Mouse (Mus musculus): Measurements from ENCODE around the gene Palm2. TPM values are rescaled to one million over a fixed set of nuclear protein-coding genes. Genes with fewer than 3 reads are reported as not detected.

Gene Palm2
- polyA plus RNA-seq, 1 experiment from 2014 or later = 2.7 TPM

DNA sequence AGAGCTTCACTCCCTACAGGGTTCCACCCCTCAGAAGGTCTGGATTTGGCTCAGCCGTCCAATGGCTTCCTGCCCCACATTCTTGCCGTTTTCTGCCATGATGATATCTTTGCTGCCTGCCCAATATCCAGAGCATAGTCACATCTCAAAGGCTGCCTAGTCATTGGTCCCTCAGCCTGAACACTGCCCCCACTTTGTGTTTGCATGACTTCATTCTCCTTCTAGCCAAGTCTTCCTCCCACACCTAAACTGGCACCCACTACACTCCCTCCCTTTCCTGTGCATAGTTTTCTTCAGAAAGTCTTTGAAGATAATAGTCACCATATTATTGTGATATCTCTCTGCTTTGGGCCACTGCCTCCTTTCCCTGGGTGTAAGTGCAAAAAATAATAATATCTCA is 123.1 kb downstream of the Palm2 start:
- Histone ChIP-seq H3K9me3 (ENCODE audit: control insufficient read depth, low read length) (no peaks in the 10 kb centered on the region), H3K9ac (ENCODE audit: low read depth, low read length) (no peak overlapping the region), H3K27ac (ENCODE audit: low read length) (no peak overlapping the region), H3K4me1 (ENCODE audit: control insufficient read depth, insufficient read depth, low read length) (no peaks in the 10 kb centered on the region), H3K4me2 (ENCODE audit: low read depth, low read length) (no peak overlapping the region), H3K27me3 (replicated peaks; ENCODE audit: control insufficient read depth, insufficient read depth, low read length) (no peaks in the 10 kb centered on the region), H3K36me3 (ENCODE audit: control insufficient read depth, insufficient read depth, low read length) (no peaks in the 10 kb centered on the region), H3K4me3 (ENCODE audit: low read length) (no peak overlapping the region)
- WGBS = 69% methylated on average over 2 of the region's 2 CpGs
- ATAC-seq = no peak

DNA sequence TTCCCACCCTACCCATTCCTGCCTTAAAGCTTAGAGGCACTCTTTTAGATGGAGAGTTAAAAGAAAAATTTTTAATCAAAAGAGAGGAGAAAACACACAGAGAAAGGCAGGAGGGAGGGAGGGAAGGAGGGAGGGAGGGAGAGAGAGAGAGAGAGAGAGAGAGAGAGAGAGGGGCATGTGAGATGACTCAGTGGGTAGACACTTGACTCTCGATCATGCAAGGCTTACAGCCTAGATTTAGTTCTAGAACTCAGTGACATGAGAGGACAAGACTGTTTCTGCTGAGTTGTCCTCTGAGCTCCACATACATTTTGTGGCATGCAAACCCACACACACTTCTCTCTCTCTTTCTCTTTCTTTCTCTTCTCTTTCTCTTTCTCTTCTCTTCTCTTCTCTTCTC is 125.4 kb downstream of the Palm2 start:
- WGBS = 70% methylated on average over 1 of the region's 1 CpGs
- H3K36me3 ChIP-seq (ENCODE audit: control insufficient read depth, insufficient read depth, low read length) = no peaks in the 10 kb centered on the region
- H3K9ac ChIP-seq (ENCODE audit: low read depth, low read length) = no peak overlapping the region
- no peak for ATAC-seq
- H3K9me3 ChIP-seq (ENCODE audit: control insufficient read depth, low read length) = no peaks in the 10 kb centered on the region
- no peak overlapping the region for H3K4me2 ChIP-seq (ENCODE audit: low read depth, low read length)
- no peaks in the 10 kb centered on the region for H3K27me3 ChIP-seq (replicated peaks; ENCODE audit: control insufficient read depth, insufficient read depth, low read length)
- H3K4me3 ChIP-seq (ENCODE audit: low read length) = no peak overlapping the region
- no peaks in the 10 kb centered on the region for H3K4me1 ChIP-seq (ENCODE audit: control insufficient read depth, insufficient read depth, low read length)
- no peak overlapping the region for H3K27ac ChIP-seq (ENCODE audit: low read length)

DNA sequence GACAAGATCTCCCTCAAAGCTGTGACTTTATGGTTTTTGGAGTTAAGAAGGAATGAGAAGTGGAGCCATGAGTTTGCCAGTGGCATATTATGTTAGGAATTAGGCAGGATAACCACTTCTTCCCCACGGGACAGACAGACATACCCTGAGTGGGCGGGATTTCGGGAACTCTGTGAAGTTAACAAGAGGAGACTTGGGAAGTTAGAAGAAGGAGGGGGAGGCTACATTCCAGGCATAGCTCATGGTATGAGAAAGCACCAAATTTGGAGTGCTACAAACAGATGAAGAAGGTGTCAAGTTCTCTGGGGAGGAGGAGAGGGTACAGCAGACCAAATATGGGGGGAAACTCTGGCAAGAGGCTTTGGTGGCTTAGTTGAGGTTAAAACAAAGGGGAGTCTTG is 126.0 kb downstream of the Palm2 start:
- H3K9ac ChIP-seq (ENCODE audit: low read depth, low read length) = no peak overlapping the region
- WGBS = 46% methylated on average over 3 of the region's 3 CpGs
- H3K4me2 ChIP-seq (ENCODE audit: low read depth, low read length) = no peak overlapping the region
- H3K27ac ChIP-seq (ENCODE audit: low read length) = no peak overlapping the region
- no peaks in the 10 kb centered on the region for H3K27me3 ChIP-seq (replicated peaks; ENCODE audit: control insufficient read depth, insufficient read depth, low read length)
- no peaks in the 10 kb centered on the region for H3K36me3 ChIP-seq (ENCODE audit: control insufficient read depth, insufficient read depth, low read length)
- no peak overlapping the region for H3K4me3 ChIP-seq (ENCODE audit: low read length)
- ATAC-seq = peak; percentile 79
- no peaks in the 10 kb centered on the region for H3K4me1 ChIP-seq (ENCODE audit: control insufficient read depth, insufficient read depth, low read length)
- no peaks in the 10 kb centered on the region for H3K9me3 ChIP-seq (ENCODE audit: control insufficient read depth, low read length)

DNA sequence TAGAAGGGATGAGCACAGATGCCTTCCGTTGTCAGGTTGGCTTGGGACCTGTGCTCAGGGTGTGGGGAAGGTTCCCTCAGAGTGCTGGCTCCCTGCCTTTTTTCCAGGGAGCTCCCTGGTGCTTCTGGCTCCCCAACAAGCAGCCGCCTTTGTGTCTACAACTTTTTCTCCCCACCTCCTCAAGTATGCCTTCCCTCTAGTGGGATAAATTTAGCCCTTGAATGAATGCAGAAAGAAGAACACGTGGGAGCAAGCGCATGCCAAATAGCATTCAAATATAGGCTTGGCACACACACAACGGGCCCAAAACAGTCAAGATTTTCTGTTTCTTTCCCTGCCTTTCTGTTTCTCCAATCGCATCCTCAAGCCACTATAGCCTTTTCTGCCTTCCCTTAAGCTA is 127.0 kb downstream of the Palm2 start:
- H3K36me3 ChIP-seq (ENCODE audit: control insufficient read depth, insufficient read depth, low read length) = no peaks in the 10 kb centered on the region
- peak overlapping the region; percentile 80 for H3K27ac ChIP-seq (ENCODE audit: low read length)
- H3K4me1 ChIP-seq (ENCODE audit: control insufficient read depth, insufficient read depth, low read length) = no peaks in the 10 kb centered on the region
- H3K27me3 ChIP-seq (replicated peaks; ENCODE audit: control insufficient read depth, insufficient read depth, low read length) = no peaks in the 10 kb centered on the region; the same call in 1 of the 2 replicates
- no peak overlapping the region for H3K4me3 ChIP-seq (ENCODE audit: low read length)
- ATAC-seq = peak; percentile 18; the same call in 1 of the 2 replicates
- 55% methylated on average over 6 of the region's 6 CpGs for WGBS
- peak overlapping the region; percentile 28; the same call in 1 of the 2 replicates for H3K9ac ChIP-seq (ENCODE audit: low read depth, low read length)
- no peaks in the 10 kb centered on the region for H3K9me3 ChIP-seq (ENCODE audit: control insufficient read depth, low read length)
- H3K4me2 ChIP-seq (ENCODE audit: low read depth, low read length) = no peak overlapping the region

DNA sequence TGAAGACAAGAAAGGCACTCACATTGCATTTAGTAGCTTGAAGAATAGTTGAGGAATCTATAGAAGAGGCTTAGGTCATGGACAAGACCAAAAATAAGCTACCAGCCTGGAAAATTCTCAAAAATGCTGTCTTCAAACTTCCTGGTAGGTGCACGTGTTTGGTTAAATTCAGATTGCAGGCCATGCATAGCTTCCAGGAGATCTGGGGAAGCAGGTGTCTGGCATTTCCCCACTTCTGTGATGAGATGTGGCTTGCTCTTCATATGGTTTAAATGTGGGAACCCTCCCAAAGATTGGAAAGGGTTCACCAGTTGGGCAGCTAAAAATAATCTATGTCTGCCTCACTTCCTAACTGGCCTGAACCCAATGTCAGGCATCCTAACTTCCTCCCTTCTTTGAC is 131.2 kb downstream of the Palm2 start:
- Histone ChIP-seq H3K4me1 (ENCODE audit: control insufficient read depth, insufficient read depth, low read length) (0 out of 2 replicates have a peak, but pooled peaks cover 3% of the 10 kb centered on the region), H3K4me2 (ENCODE audit: low read depth, low read length) (no peak overlapping the region), H3K4me3 (ENCODE audit: low read length) (no peak overlapping the region), H3K9me3 (ENCODE audit: control insufficient read depth, low read length) (no peaks in the 10 kb centered on the region), H3K36me3 (ENCODE audit: control insufficient read depth, insufficient read depth, low read length) (no peaks in the 10 kb centered on the region), H3K9ac (ENCODE audit: low read depth, low read length) (no peak overlapping the region), H3K27me3 (replicated peaks; ENCODE audit: control insufficient read depth, insufficient read depth, low read length) (peaks cover 6% of the 10 kb centered on the region; the same call in 1 of the 2 replicates), H3K27ac (ENCODE audit: low read length) (no peak overlapping the region)
- no peak for ATAC-seq
- 88% methylated on average over 1 of the region's 1 CpGs for WGBS

DNA sequence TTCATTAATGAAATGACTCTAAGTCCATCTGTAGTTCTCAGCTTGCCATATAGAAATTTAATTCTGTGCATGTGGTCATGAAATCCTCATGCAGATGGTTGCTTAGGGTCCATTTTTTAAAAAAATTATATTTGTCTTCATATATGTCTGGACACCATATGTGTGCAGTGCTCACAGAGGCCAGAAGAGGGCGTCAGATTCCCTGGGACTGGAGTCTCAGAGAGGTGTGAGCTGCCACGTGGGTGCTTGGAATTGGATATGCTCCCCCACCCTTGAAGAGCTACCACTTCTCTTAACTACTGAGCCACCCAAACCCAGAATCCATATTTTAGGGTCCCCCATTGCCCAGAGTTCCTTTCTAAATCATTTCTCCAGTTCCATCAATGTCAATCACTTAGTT is 131.8 kb downstream of the Palm2 start:
- H3K9me3 ChIP-seq (ENCODE audit: control insufficient read depth, low read length) = no peaks in the 10 kb centered on the region
- H3K9ac ChIP-seq (ENCODE audit: low read depth, low read length) = no peak overlapping the region
- no peaks in the 10 kb centered on the region for H3K36me3 ChIP-seq (ENCODE audit: control insufficient read depth, insufficient read depth, low read length)
- H3K4me2 ChIP-seq (ENCODE audit: low read depth, low read length) = no peak overlapping the region
- H3K4me3 ChIP-seq (ENCODE audit: low read length) = no peak overlapping the region
- 0 out of 2 replicates have a peak, but pooled peaks cover 3% of the 10 kb centered on the region for H3K4me1 ChIP-seq (ENCODE audit: control insufficient read depth, insufficient read depth, low read length)
- no peak for ATAC-seq
- peaks cover 6% of the 10 kb centered on the region; the same call in 1 of the 2 replicates for H3K27me3 ChIP-seq (replicated peaks; ENCODE audit: control insufficient read depth, insufficient read depth, low read length)
- no peak overlapping the region for H3K27ac ChIP-seq (ENCODE audit: low read length)
- WGBS = 68% methylated on average over 2 of the region's 2 CpGs

DNA sequence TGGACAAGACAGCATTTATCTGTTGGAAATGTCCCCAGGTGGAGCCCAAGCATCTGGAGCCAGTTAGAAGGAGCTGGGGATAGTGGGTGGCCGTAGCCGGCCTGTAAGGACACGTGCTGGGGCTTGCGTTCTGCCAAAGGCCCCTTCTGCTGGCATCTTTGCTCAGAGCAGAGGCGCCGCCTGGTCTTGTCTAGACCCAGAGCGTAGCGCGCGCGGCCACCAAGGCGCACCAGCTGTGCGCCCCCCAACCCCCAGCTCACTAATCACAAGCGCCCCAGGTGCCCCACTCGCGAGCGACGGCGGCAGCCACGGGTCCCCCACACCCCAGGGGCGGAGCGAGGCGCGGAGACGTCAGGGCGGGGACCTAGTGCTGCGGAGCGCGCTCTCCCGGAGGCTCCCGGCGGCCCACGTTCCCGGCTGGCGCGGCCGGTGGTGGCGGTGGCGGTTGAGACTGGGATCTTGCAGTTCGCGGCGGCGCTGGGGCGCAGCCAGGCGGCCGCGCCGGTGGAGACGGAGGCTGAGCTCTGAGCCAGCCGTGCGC is 133.7 kb downstream of the Palm2 start, which contains the start of gene Pakap:
Pakap (plus strand) TSS at position 514 of the 541 bp plus-strand sequence.
- Histone ChIP-seq H3K36me3 (ENCODE audit: control insufficient read depth, insufficient read depth, low read length) (no peaks in the 10 kb centered on the region), H3K27ac (ENCODE audit: low read length) (peak within 1 kb of the TSS; percentile 73), H3K4me2 (ENCODE audit: low read depth, low read length) (peak within 1 kb of the TSS; percentile 87), H3K4me1 (ENCODE audit: control insufficient read depth, insufficient read depth, low read length) (0 out of 2 replicates have a peak, but pooled peaks cover 3% of the 10 kb centered on the region), H3K27me3 (replicated peaks; ENCODE audit: control insufficient read depth, insufficient read depth, low read length) (peaks cover 6% of the 10 kb centered on the region; the same call in 1 of the 2 replicates), H3K9me3 (ENCODE audit: control insufficient read depth, low read length) (no peaks in the 10 kb centered on the region), H3K4me3 (ENCODE audit: low read length) (peak within 1 kb of the TSS; percentile 63), H3K9ac (ENCODE audit: low read depth, low read length) (peak within 1 kb of the TSS; percentile 75)
- ATAC-seq = peak; percentile 92
- WGBS = under 1% methylated on average over 51 of the region's 51 CpGs

DNA sequence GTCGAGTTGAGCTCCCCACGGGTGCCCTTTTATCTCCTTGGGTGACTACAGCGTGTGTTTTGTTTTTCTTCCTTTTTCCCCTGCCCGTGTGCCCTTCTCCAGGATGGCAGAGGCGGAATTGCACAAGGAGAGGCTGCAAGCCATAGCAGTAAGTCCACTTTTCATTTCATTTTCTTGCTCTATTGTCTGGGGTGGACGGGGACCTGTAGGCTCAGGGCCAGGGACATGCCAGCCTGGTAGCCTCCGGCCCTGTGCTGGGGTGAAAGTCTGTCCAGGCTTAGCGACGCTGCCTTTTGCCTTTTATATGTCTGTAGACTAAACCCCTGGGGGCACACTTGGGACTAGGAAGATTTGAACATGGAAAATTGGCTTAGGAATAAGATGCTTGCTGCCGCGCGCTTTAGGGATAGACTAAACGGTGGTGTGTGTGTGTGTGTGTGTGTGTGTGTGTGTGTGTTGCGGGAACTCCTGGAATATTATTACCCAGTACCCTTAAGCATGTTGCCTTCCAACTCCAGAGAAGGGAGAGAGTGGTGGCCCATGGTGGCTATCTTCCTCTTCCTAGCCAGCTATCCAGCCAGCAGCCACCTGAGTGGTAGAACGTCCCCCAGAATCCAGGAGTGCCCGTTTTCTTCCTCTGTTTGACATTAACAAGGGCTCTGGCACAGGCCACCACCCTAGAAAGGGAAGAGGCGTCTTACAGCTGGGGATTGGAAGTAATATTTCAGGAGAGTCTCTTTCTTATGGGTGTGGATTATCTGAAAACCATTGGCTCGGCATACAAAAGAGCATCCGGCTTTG is 134.4 kb downstream of the Palm2 start:
- H3K9me3 ChIP-seq (ENCODE audit: control insufficient read depth, low read length) = no peaks in the 10 kb centered on the region
- 38% methylated on average over 19 of the region's 19 CpGs for WGBS
- H3K4me2 ChIP-seq (ENCODE audit: low read depth, low read length) = peak overlapping the region; percentile 87
- H3K27me3 ChIP-seq (replicated peaks; ENCODE audit: control insufficient read depth, insufficient read depth, low read length) = peaks cover 6% of the 10 kb centered on the region; the same call in 1 of the 2 replicates
- peak; percentile 21; the same call in 1 of the 2 replicates for ATAC-seq
- no peaks in the 10 kb centered on the region for H3K36me3 ChIP-seq (ENCODE audit: control insufficient read depth, insufficient read depth, low read length)
- H3K4me3 ChIP-seq (ENCODE audit: low read length) = peak overlapping the region; percentile 63
- 0 out of 2 replicates have a peak, but pooled peaks cover 3% of the 10 kb centered on the region for H3K4me1 ChIP-seq (ENCODE audit: control insufficient read depth, insufficient read depth, low read length)
- peak overlapping the region; percentile 75 for H3K9ac ChIP-seq (ENCODE audit: low read depth, low read length)
- H3K27ac ChIP-seq (ENCODE audit: low read length) = peak overlapping the region; percentile 73

DNA sequence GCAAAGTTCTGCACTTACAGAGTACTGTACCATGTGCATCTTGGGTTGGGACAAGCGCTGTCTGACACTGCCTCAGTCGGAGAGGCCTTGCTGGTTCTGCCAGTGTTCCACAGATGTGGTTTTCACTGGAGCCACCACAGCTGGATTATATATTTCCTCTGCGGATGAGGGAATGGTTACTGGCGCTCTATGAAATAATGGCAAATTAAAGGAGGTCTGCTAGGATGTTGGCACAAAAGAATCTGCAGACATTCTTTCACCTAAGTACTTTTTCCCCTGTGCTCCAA is 135.0 kb downstream of the Palm2 start:
- peak overlapping the region; percentile 75; the same call in 1 of the 2 replicates for H3K9ac ChIP-seq (ENCODE audit: low read depth, low read length)
- peak overlapping the region; percentile 35 for H3K27ac ChIP-seq (ENCODE audit: low read length)
- H3K27me3 ChIP-seq (replicated peaks; ENCODE audit: control insufficient read depth, insufficient read depth, low read length) = peaks cover 6% of the 10 kb centered on the region; the same call in 1 of the 2 replicates
- 71% methylated on average over 4 of the region's 4 CpGs for WGBS
- H3K4me3 ChIP-seq (ENCODE audit: low read length) = peak overlapping the region; percentile 63
- peak overlapping the region; percentile 87 for H3K4me2 ChIP-seq (ENCODE audit: low read depth, low read length)
- H3K4me1 ChIP-seq (ENCODE audit: control insufficient read depth, insufficient read depth, low read length) = 0 out of 2 replicates have a peak, but pooled peaks cover 3% of the 10 kb centered on the region
- no peaks in the 10 kb centered on the region for H3K36me3 ChIP-seq (ENCODE audit: control insufficient read depth, insufficient read depth, low read length)
- H3K9me3 ChIP-seq (ENCODE audit: control insufficient read depth, low read length) = no peaks in the 10 kb centered on the region
- ATAC-seq = no peak

Measured in intestine, embryonic 16.5 days (tissue).